Mouse (Mus musculus) heart, adult 2 months (tissue): Measurements from ENCODE around the gene Gpr137.

ENCODE experiments used
- CTCF ChIP-seq: fragments of 200-600 bp; IDR thresholded peaks from 2 replicates; pipeline ENCODE4 v1.8.1; 2022; ENCODE audit warnings: antibody characterized with exemption, mild to moderate bottlenecking, moderate library complexity
- EP300 ChIP-seq: fragments of 200-500 bp; IDR thresholded peaks from 2 replicates; pipeline ENCODE4 v1.6.1; 2011; ENCODE audit warnings: low read depth, low read length, control low read depth; ENCODE audit not compliant: insufficient read depth

DNA sequence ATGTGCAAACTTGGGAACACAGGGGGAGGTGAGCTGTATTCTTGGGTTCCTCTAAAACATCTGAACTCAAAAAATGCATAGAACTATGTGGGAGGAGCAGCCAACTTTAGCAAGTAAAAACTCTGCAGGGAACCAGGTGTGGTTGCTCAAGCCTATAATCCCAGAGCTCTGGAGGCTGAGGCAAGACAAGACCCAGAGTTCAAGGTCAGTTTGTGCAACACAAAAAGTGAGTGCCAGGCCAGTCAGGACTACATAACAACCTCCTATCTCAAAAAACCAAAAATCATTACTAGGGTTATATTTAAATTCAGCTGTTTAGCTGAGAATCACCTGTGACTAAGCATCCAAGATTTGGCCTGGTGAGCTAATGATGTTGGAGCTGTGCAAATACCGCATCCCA is 10.3 kb downstream of the Gpr137 start:
- TF ChIP-seq CTCF (no peak), EP300 (no peak)
